Mouse (Mus musculus) hindbrain, embryonic 16.5 days (tissue): ENCODE measurements around the gene S1pr3. TPM values are rescaled to one million over a fixed set of nuclear protein-coding genes. Genes with fewer than 3 reads are reported as not detected.

Source experiments
- ATAC-seq: fragments of 200-750 bp; cut with Nextera tagmentation; 2 replicates; pipeline ENCODE4 v1.8.0; 2017; ENCODE audit warnings: moderate TSS enrichment, moderate library complexity
- H3K27ac ChIP-seq: fragments of 300-500 bp; sonication (generic); 2 replicates; pipeline ENCODE4 v1.5.1; 2014; ENCODE audit warnings: low read depth, mild to moderate bottlenecking, control low read depth, low read length, moderate library complexity
- H3K27me3 ChIP-seq: fragments of 300-500 bp; sonication (generic); replicated peaks from 2 replicates; pipeline ENCODE4 v1.6.1; 2014; ENCODE audit warnings: low read length; ENCODE audit not compliant: control insufficient read depth, insufficient read depth
- H3K36me3 ChIP-seq: fragments of 300-500 bp; sonication (generic); 2 replicates; pipeline ENCODE4 v1.6.1; 2014; ENCODE audit warnings: mild to moderate bottlenecking, low read length, moderate library complexity, mixed read lengths; ENCODE audit not compliant: control insufficient read depth, insufficient read depth
- H3K4me1 ChIP-seq: fragments of 300-500 bp; sonication (generic); 2 replicates; pipeline ENCODE4 v1.6.1; 2014; ENCODE audit warnings: low read depth, low read length; ENCODE audit not compliant: control insufficient read depth, insufficient read depth
- H3K4me2 ChIP-seq: fragments of 300-500 bp; sonication (generic); 2 replicates; pipeline ENCODE4 v1.6.1; 2014; ENCODE audit warnings: mild to moderate bottlenecking, low read length, control low read depth, moderate library complexity
- H3K4me3 ChIP-seq: fragments of 300-500 bp; sonication (generic); 2 replicates; pipeline ENCODE4 v1.5.1; 2014; ENCODE audit warnings: mild to moderate bottlenecking, low read length, control low read depth, moderate library complexity
- H3K9ac ChIP-seq: fragments of 300-500 bp; sonication (generic); 2 replicates; pipeline ENCODE4 v1.6.1; 2014; ENCODE audit warnings: low read depth, mild to moderate bottlenecking, control low read depth, low read length, moderate library complexity
- H3K9me3 ChIP-seq: fragments of 300-500 bp; sonication (generic); 2 replicates; pipeline ENCODE4 v1.6.1; 2014; ENCODE audit warnings: mild to moderate bottlenecking, low read length, moderate library complexity; ENCODE audit not compliant: control insufficient read depth
- WGBS: fragments of 180-500 bp; shearing (Covaris S2); extraction: QIAGEN DNeasy Blood & Tissue Kit; methylation state at CpG from one replicate; pipeline ENCODE4 v1.1.7; 2014; 5-methylcytosine and 5-hydroxymethylcytosine counted together
- polyA plus RNA-seq: library from polyadenylated mRNA; unstranded; fragments of >200 nt; fragmentation: Nextera tagmentation; extraction: Ambion mirVana; gene quantifications from 2 replicates; pipeline ENCODE4 v1.2.1, GENCODE M21; 2015

The S1pr3 gene
- polyA plus RNA-seq, 1 experiment from 2014 or later: 15.0 TPM

DNA sequence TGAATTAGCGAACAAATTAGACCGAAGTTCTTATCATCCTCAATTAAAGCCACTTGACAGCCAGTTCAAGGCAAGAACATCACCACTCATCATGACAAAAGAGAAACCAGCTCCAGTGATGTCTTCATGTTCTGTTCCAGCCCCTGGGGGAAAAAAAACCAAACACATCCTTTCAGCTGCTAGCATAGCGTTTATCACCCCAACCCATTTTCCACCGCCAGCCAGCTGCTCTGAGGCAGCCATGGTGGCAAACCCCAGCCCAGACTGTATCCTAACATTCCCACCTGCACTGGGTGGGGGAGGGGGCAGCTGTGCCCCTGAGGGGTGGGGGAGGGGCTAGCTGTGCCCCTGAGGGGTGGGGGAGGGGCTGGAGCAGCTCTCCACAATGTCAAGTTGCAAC is 30.3 kb upstream of the S1pr3 start:
- Histone ChIP-seq H3K4me2 (no peak overlapping the region), H3K9ac (no peak overlapping the region), H3K4me1 (peaks cover 2% of the 10 kb centered on the region; the same call in 1 of the 2 replicates), H3K27ac (no peak overlapping the region), H3K9me3 (no peaks in the 10 kb centered on the region), H3K4me3 (no peak overlapping the region), H3K27me3 (no peaks in the 10 kb centered on the region), H3K36me3 (no peaks in the 10 kb centered on the region)
- 40% methylated on average over 4 of the region's 4 CpGs for WGBS
- no peak for ATAC-seq

DNA sequence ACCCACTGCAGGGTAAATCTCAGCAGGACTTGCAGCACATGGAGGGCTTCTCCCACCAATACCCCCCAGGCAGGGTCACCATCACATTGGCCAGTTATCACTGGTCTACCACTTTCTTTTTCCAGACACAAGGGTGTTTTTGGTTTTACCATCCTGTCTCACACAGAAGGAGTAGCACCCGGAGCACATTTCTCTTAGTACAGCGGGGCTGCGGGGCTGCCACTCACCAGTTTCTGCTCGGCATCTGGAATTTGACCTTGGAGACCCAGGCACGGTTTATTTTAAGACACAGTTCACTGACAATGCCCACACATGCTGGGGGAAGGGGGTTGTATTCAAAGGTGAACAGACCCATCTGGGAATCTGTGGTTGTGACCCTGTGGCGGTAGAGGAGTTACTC is 28.8 kb upstream of the S1pr3 start:
- H3K36me3 ChIP-seq: no peaks in the 10 kb centered on the region
- H3K9me3 ChIP-seq: no peaks in the 10 kb centered on the region
- no peak overlapping the region for H3K27ac ChIP-seq
- WGBS: 27% methylated on average over 6 of the region's 6 CpGs
- H3K27me3 ChIP-seq: no peaks in the 10 kb centered on the region
- H3K4me2 ChIP-seq: no peak overlapping the region
- H3K4me1 ChIP-seq: peaks cover 2% of the 10 kb centered on the region; the same call in 1 of the 2 replicates
- no peak for ATAC-seq
- no peak overlapping the region for H3K9ac ChIP-seq
- H3K4me3 ChIP-seq: no peak overlapping the region

DNA sequence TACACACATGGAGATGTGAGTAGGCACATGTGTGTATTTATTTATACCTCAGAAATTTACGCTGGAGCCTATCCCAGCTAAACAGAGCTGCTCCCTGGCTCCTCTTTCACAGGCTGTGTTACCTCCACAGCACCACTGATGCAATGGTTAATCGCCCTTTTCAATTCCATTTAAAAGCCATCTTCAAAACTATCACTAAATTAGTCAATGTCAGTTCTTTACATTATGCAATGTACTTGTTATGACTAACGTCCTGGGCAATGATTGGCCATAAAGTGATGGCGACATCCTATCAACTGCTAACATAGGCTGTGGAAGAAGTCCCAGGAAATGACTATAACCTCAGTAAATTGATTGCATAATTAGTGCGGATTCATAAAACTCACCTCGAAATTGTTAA is 26.9 kb upstream of the S1pr3 start:
- no peaks in the 10 kb centered on the region for H3K9me3 ChIP-seq
- H3K36me3 ChIP-seq: no peaks in the 10 kb centered on the region
- no peak for ATAC-seq
- no peaks in the 10 kb centered on the region for H3K27me3 ChIP-seq
- peaks cover 2% of the 10 kb centered on the region; the same call in 1 of the 2 replicates for H3K4me1 ChIP-seq
- H3K4me3 ChIP-seq: no peak overlapping the region
- no peak overlapping the region for H3K9ac ChIP-seq
- no peak overlapping the region for H3K4me2 ChIP-seq
- WGBS: 94% methylated on average over 6 of the region's 6 CpGs
- no peak overlapping the region for H3K27ac ChIP-seq

DNA sequence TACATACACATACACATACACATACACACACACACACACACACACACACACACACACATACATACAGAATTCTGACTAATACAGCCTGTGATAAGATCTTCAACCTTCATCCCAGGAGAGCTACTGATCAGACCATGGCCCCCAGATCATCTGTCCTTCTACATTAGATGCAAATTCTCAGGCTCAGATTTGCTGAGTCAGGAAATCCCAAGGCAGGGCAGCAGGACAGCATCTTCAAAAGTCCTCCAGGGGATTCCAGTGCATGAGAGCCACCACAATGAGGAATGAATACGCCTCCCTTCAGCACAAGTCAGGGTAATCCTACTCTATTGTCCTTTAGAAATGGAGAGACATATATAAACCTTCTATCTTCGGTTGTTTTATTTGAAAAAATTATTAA is 23.5 kb upstream of the S1pr3 start:
- Histone ChIP-seq H3K4me2 (no peak overlapping the region), H3K4me3 (no peak overlapping the region), H3K4me1 (no peaks in the 10 kb centered on the region), H3K9me3 (no peaks in the 10 kb centered on the region), H3K9ac (no peak overlapping the region), H3K36me3 (no peaks in the 10 kb centered on the region), H3K27me3 (no peaks in the 10 kb centered on the region), H3K27ac (no peak overlapping the region)
- 59% methylated on average over 2 of the region's 2 CpGs for WGBS
- ATAC-seq: no peak

DNA sequence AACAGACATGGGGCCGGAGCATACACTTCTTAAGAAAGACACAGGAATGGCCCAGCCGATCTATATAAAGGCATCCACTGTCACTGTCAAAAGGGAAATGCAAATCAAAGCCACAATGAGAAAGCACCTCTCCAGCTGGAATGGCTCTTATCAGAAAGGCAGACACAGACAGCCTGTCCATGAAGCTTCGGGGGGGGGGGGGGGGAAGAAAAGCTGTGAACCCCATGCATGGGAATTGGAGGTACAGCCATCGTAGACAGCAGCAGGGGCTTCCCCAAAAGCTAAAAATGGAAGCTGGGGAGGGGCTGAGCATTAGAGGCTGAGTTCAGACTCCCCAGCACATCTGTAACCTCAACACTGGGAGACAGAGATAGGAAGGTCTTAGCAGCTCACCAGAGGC is 20.5 kb upstream of the S1pr3 start:
- WGBS: 53% methylated on average over 3 of the region's 4 CpGs

DNA sequence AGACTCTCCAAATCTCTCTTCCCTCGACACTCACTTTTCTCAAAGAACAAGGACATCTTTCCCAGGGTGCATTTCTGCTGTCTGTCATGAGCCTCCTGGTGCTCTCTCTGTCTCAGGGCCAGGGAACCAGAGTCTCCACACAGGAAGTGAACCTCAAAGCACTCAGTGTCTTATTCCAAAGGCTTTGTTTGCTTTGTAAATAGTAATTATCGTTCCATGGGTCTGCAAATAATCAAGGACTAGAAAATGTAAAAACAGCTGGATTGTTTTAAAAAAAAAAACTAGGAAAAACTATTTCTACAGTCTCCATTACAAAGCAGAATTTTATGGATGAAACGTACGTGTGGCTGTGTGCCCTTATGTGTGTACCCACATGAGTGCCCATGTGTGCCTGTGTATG is 18.0 kb upstream of the S1pr3 start:
- no peaks in the 10 kb centered on the region for H3K36me3 ChIP-seq
- no peaks in the 10 kb centered on the region; the same call in 1 of the 2 replicates for H3K9me3 ChIP-seq
- H3K4me3 ChIP-seq: no peak overlapping the region
- H3K4me1 ChIP-seq: no peaks in the 10 kb centered on the region
- no peak for ATAC-seq
- no peaks in the 10 kb centered on the region for H3K27me3 ChIP-seq
- H3K27ac ChIP-seq: no peak overlapping the region
- H3K4me2 ChIP-seq: no peak overlapping the region
- WGBS: 73% methylated on average over 4 of the region's 4 CpGs
- H3K9ac ChIP-seq: no peak overlapping the region

More for the DNA sequence above, 20.5 kb upstream of the S1pr3 start:
- no peak overlapping the region for H3K27ac ChIP-seq
- no peaks in the 10 kb centered on the region for H3K27me3 ChIP-seq
- no peak overlapping the region for H3K4me2 ChIP-seq
- H3K4me3 ChIP-seq: no peak overlapping the region
- H3K4me1 ChIP-seq: no peaks in the 10 kb centered on the region
- no peak overlapping the region for H3K9ac ChIP-seq
- no peaks in the 10 kb centered on the region for H3K36me3 ChIP-seq
- no peak for ATAC-seq
- H3K9me3 ChIP-seq: no peaks in the 10 kb centered on the region

DNA sequence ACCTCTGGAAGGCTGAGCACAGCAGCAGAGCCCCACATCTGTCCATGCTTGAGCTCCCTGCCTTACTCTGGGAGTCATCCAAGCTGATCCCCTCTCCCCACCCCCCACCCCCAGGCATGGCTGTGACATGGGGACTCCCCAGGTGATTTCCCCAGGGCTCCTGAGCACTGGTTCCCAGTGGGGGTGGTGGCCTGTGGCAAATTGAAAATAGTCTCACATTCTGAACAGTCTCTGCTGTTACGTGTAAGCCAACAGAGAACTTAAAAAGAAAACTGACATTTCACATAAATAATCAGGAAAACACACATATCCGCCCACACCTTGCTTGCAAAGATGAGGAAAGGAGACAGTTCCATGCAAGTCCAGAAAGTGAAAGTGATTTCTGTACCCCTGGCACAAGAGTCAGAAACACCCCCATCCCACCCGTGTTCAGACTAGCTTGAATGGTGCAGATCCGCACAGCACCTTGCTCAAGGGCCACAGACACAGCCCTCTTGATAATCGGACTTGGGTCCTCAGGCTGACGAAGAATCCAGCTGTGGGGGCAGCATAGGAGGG is 17.0 kb upstream of the S1pr3 start:
- H3K27ac ChIP-seq: no peak overlapping the region
- no peaks in the 10 kb centered on the region for H3K27me3 ChIP-seq
- no peak overlapping the region for H3K4me2 ChIP-seq
- H3K4me3 ChIP-seq: no peak overlapping the region
- H3K9me3 ChIP-seq: no peaks in the 10 kb centered on the region; the same call in 1 of the 2 replicates
- no peaks in the 10 kb centered on the region for H3K36me3 ChIP-seq
- no peak for ATAC-seq
- H3K9ac ChIP-seq: no peak overlapping the region
- WGBS: 90% methylated on average over 6 of the region's 6 CpGs
- H3K4me1 ChIP-seq: no peaks in the 10 kb centered on the region

DNA sequence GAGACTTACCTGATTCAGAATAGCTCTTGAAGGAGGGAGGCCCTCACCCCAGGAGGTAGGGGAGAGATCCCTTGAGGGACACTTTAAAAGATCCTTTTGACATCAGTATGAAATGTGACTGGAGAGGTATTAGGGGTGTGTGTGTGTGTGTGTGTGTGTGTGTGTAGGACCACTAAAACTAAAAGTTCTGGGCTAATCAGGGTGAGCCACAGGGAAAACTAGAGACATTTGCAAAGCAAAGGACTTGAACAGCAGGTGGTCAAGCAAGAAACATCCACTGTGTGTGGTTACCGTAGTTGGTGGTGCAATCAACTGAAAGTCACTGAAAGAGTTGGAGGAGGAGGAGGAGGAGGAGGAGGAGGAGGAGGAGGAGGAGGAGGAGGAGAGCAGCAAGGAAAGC is 16.2 kb upstream of the S1pr3 start:
- Histone ChIP-seq H3K9me3 (no peaks in the 10 kb centered on the region; the same call in 1 of the 2 replicates), H3K27ac (no peak overlapping the region), H3K4me3 (no peak overlapping the region), H3K36me3 (no peaks in the 10 kb centered on the region), H3K27me3 (no peaks in the 10 kb centered on the region), H3K4me2 (no peak overlapping the region), H3K9ac (no peak overlapping the region), H3K4me1 (no peaks in the 10 kb centered on the region)
- 42% methylated on average over 1 of the region's 1 CpGs for WGBS
- ATAC-seq: no peak

DNA sequence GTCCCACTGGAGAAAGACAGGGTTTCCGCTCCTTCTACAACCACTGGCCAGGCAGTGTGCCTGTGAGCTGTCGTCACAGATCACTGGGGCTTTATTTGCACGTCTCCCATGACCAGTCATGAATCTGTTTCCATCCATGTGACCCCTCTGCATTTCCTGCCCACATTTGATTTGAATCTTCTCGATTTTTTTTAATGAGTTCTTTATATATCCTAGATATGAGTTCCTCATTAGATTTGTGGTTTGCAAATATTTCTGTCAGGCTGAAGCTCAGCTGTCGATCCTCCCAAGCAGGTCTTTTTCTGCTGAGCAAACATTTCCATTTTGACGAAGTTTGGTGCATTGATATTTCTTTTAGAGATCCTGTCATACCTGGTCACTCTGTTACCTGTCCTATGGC is 10.6 kb upstream of the S1pr3 start:
- WGBS: 84% methylated on average over 6 of the region's 6 CpGs
- Histone ChIP-seq H3K4me1 (peaks cover 4% of the 10 kb centered on the region), H3K4me2 (no peak overlapping the region), H3K27me3 (no peaks in the 10 kb centered on the region), H3K9me3 (no peaks in the 10 kb centered on the region; the same call in 1 of the 2 replicates), H3K9ac (no peak overlapping the region), H3K27ac (no peak overlapping the region), H3K4me3 (no peak overlapping the region), H3K36me3 (no peaks in the 10 kb centered on the region)
- ATAC-seq: no peak

DNA sequence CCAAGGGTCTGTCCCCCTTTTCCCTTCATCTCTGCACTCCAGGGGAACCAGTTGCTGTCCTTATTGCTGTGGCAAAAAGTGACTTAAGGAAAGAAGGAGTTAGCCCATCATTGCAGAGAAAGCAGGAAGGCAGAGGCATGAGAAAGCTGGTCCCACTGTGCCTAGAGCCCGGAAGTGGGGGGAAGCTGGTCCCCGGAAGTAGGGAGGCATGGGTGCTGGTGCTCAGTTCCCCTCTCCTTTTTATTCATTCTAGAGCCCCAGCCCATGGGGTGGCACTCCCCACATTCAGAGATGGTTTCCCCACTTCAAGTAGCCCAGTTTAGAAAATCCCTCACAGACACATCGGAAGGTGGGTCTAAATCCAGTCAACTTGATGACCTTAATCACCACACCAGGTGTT is 8.9 kb upstream of the S1pr3 start:
- H3K9me3 ChIP-seq: no peaks in the 10 kb centered on the region; the same call in 1 of the 2 replicates

More for the DNA sequence above, 8.9 kb upstream of the S1pr3 start:
- Histone ChIP-seq H3K27ac (no peak overlapping the region), H3K27me3 (no peaks in the 10 kb centered on the region), H3K4me3 (no peak overlapping the region), H3K4me1 (peaks cover 4% of the 10 kb centered on the region), H3K9ac (no peak overlapping the region), H3K36me3 (no peaks in the 10 kb centered on the region), H3K4me2 (no peak overlapping the region)
- 97% methylated on average over 3 of the region's 3 CpGs for WGBS
- ATAC-seq: no peak
